Mouse (Mus musculus) hindbrain, embryonic 12.5 days (tissue): Measurements from ENCODE around the gene Syde1. TPM values are rescaled to one million over a fixed set of nuclear protein-coding genes. Genes with fewer than 3 reads are reported as not detected.
"Not testable (repeated sequence)": the region's sequence is repeated elsewhere in the genome, so short reads cannot be mapped to it uniquely, and the experiment has no call there.

Experiments
- ATAC-seq: fragments of 200-750 bp; cut with Nextera tagmentation; 2 replicates; pipeline ENCODE4 v1.8.0; 2017; ENCODE audit warnings: moderate TSS enrichment; ENCODE audit not compliant: low FRiP score
- H3K27ac ChIP-seq: fragments of 300-500 bp; sonication (generic); 2 replicates; pipeline ENCODE4 v1.5.1; 2016; ENCODE audit warnings: mild to moderate bottlenecking
- H3K27me3 ChIP-seq: fragments of 300-500 bp; sonication (generic); 2 replicates; pipeline ENCODE4 v1.6.1; 2016; ENCODE audit warnings: mild to moderate bottlenecking
- H3K36me3 ChIP-seq: fragments of 300-500 bp; sonication (generic); 2 replicates; pipeline ENCODE4 v1.6.1; 2016; ENCODE audit warnings: mild to moderate bottlenecking
- H3K4me1 ChIP-seq: fragments of 300-500 bp; sonication (generic); 2 replicates; pipeline ENCODE4 v1.6.1; 2016
- H3K4me2 ChIP-seq: fragments of 300-500 bp; sonication (generic); replicated peaks from 2 replicates; pipeline ENCODE4 v1.6.1; 2016; ENCODE audit warnings: mild to moderate bottlenecking
- H3K4me3 ChIP-seq: fragments of 300-500 bp; sonication (generic); 2 replicates; pipeline ENCODE4 v1.5.1; 2016; ENCODE audit warnings: mild to moderate bottlenecking
- H3K9ac ChIP-seq: fragments of 300-500 bp; sonication (generic); 2 replicates; pipeline ENCODE4 v1.6.1; 2016; ENCODE audit warnings: mild to moderate bottlenecking, moderate library complexity
- H3K9me3 ChIP-seq: fragments of 300-500 bp; sonication (generic); replicated peaks from 2 replicates; pipeline ENCODE4 v1.6.1; 2016; ENCODE audit warnings: mild to moderate bottlenecking
- WGBS: fragments of 180-500 bp; shearing (Covaris S2); methylation state at CpG from one replicate; pipeline ENCODE4 v1.1.7; 2016; 5-methylcytosine and 5-hydroxymethylcytosine counted together
- polyA plus RNA-seq: library from polyadenylated mRNA; unstranded; fragments of >200 nt; fragmentation: Nextera tagmentation; extraction: Ambion mirVana; gene quantifications from 2 replicates; pipeline ENCODE4 v1.2.1, GENCODE M21; 2016

Syde1 gene
- 9.2 and 10.8 TPM in 2 replicates for polyA plus RNA-seq

GRCm38 (mm10) chr10:78591406-78592328, at the start of gene Syde1:
Syde1 (minus strand) TSS chr10:78591964.
- peak within 1 kb of the TSS; percentile 54 for H3K4me3 ChIP-seq
- peaks cover 17% of the 10 kb centered on the region for H3K36me3 ChIP-seq
- H3K27ac ChIP-seq, result peak within 1 kb of the TSS; percentile 57; the same call in 1 of the 2 replicates
- H3K9ac ChIP-seq, result peak within 1 kb of the TSS; percentile 74
- H3K9me3 ChIP-seq, result no peaks in the 10 kb centered on the region
- peak within 1 kb of the TSS; percentile 86 for H3K4me2 ChIP-seq
- peak; percentile 67 for ATAC-seq
- 4% methylated on average over 50 of the region's 54 CpGs for WGBS
- H3K4me1 ChIP-seq, result peaks cover 10% of the 10 kb centered on the region
- no peaks in the 10 kb centered on the region for H3K27me3 ChIP-seq

- no peak overlapping the region for H3K27ac ChIP-seq
- H3K9me3 ChIP-seq, result no peaks in the 10 kb centered on the region
- H3K4me2 ChIP-seq, result no peak overlapping the region
- H3K36me3 ChIP-seq, result no peaks in the 10 kb centered on the region
- 21% methylated on average over 6 of the region's 6 CpGs for WGBS
- no peak overlapping the region for H3K4me3 ChIP-seq
- no peak overlapping the region for H3K9ac ChIP-seq
- H3K4me1 ChIP-seq, result no peaks in the 10 kb centered on the region
- no peaks in the 10 kb centered on the region for H3K27me3 ChIP-seq
- 0 out of 2 replicates have a peak, but pooled peaks have one; percentile 52 for ATAC-seq
Measured at GRCm38 (mm10) chr10:78632311-78632710, 40.5 kb upstream of the Syde1 start.

- Histone ChIP-seq H3K9ac (no peak overlapping the region), H3K27me3 (no peaks in the 10 kb centered on the region), H3K4me1 (no peaks in the 10 kb centered on the region), H3K4me2 (no peak overlapping the region), H3K9me3 (no peaks in the 10 kb centered on the region), H3K4me3 (no peak overlapping the region), H3K36me3 (no peaks in the 10 kb centered on the region), H3K27ac (no peak overlapping the region)
- 79% methylated on average over 4 of the region's 4 CpGs for WGBS
- no peak for ATAC-seq
Measured at GRCm38 (mm10) chr10:78630194-78630593, 38.4 kb upstream of the Syde1 start.

- H3K9ac ChIP-seq, H3K36me3 ChIP-seq, ATAC-seq, H3K27me3 ChIP-seq, H3K9me3 ChIP-seq, H3K4me1 ChIP-seq, H3K4me3 ChIP-seq, H3K27ac ChIP-seq, H3K4me2 ChIP-seq: not testable (repeated sequence)
- WGBS, result 81% methylated on average over 3 of the region's 3 CpGs
Measured at GRCm38 (mm10) chr10:78623143-78623542, 31.4 kb upstream of the Syde1 start.

- 88% methylated on average over 1 of the region's 1 CpGs for WGBS
- Histone ChIP-seq H3K9me3 (no peaks in the 10 kb centered on the region), H3K9ac (no peak within 1 kb of the TSS), H3K27me3 (no peaks in the 10 kb centered on the region), H3K4me3 (no peak within 1 kb of the TSS), H3K27ac (no peak within 1 kb of the TSS), H3K4me1 (no peaks in the 10 kb centered on the region), H3K4me2 (no peak within 1 kb of the TSS), H3K36me3 (no peaks in the 10 kb centered on the region)
- ATAC-seq, result no peak
Measured at GRCm38 (mm10) chr10:78617974-78618373, 26.2 kb upstream of the Syde1 start, which contains the start of gene Olfr1357. Olfr1357 (minus strand) TSS chr10:78618074.

- Histone ChIP-seq H3K4me1 (no peaks in the 10 kb centered on the region), H3K36me3 (no peaks in the 10 kb centered on the region), H3K9me3 (no peaks in the 10 kb centered on the region), H3K4me2 (no peak overlapping the region), H3K27me3 (0 out of 2 replicates have a peak, but pooled peaks cover 3% of the 10 kb centered on the region), H3K27ac (no peak overlapping the region), H3K4me3 (no peak overlapping the region), H3K9ac (no peak overlapping the region)
- WGBS, result 81% methylated on average over 3 of the region's 3 CpGs
- ATAC-seq, result no peak
Measured at GRCm38 (mm10) chr10:78607602-78608001, 15.8 kb upstream of the Syde1 start.

GRCm38 (mm10) chr10:78605080-78605479, 13.3 kb upstream of the Syde1 start:
- H3K4me3 ChIP-seq, result no peak overlapping the region
- H3K36me3 ChIP-seq, result no peaks in the 10 kb centered on the region
- H3K9me3 ChIP-seq, result no peaks in the 10 kb centered on the region
- 0 out of 2 replicates have a peak, but pooled peaks cover 3% of the 10 kb centered on the region for H3K27me3 ChIP-seq
- no peaks in the 10 kb centered on the region for H3K4me1 ChIP-seq
- no peak overlapping the region for H3K4me2 ChIP-seq
- no peak for ATAC-seq
- no peak overlapping the region for H3K27ac ChIP-seq
- no peak overlapping the region for H3K9ac ChIP-seq
- WGBS, result 39% methylated on average over 3 of the region's 3 CpGs

- no peaks in the 10 kb centered on the region for H3K9me3 ChIP-seq
- WGBS, result 88% methylated on average over 5 of the region's 5 CpGs
Measured at GRCm38 (mm10) chr10:78599865-78600264, 8.1 kb upstream of the Syde1 start.

GRCm38 (mm10) chr10:78594566-78594965, 2.8 kb upstream of the Syde1 start:
- Histone ChIP-seq H3K9me3 (no peaks in the 10 kb centered on the region), H3K36me3 (no peaks in the 10 kb centered on the region), H3K27ac (no peak overlapping the region), H3K9ac (no peak overlapping the region), H3K27me3 (no peaks in the 10 kb centered on the region), H3K4me3 (no peak overlapping the region), H3K4me1 (peaks cover 10% of the 10 kb centered on the region), H3K4me2 (no peak overlapping the region)
- ATAC-seq, result no peak

More at GRCm38 (mm10) chr10:78599865-78600264, 8.1 kb upstream of the Syde1 start:
- Histone ChIP-seq H3K4me1 (no peaks in the 10 kb centered on the region), H3K27ac (no peak overlapping the region), H3K36me3 (no peaks in the 10 kb centered on the region), H3K27me3 (no peaks in the 10 kb centered on the region), H3K4me3 (no peak overlapping the region), H3K9ac (no peak overlapping the region), H3K4me2 (no peak overlapping the region)
- ATAC-seq, result no peak

- Histone ChIP-seq H3K4me3 (no peak overlapping the region), H3K9ac (no peak overlapping the region), H3K27me3 (no peaks in the 10 kb centered on the region), H3K4me2 (no peak overlapping the region), H3K27ac (no peak overlapping the region), H3K4me1 (peaks cover 10% of the 10 kb centered on the region), H3K36me3 (0 out of 2 replicates have a peak, but pooled peaks cover 4% of the 10 kb centered on the region), H3K9me3 (no peaks in the 10 kb centered on the region)
- WGBS, result 81% methylated on average over 6 of the region's 6 CpGs
- no peak for ATAC-seq
Measured at GRCm38 (mm10) chr10:78594157-78594556, 2.4 kb upstream of the Syde1 start.

GRCm38 (mm10) chr10:78593736-78594135, 2.0 kb upstream of the Syde1 start:
- Histone ChIP-seq H3K9me3 (no peaks in the 10 kb centered on the region), H3K27me3 (no peaks in the 10 kb centered on the region), H3K4me1 (peaks cover 10% of the 10 kb centered on the region), H3K4me2 (no peak overlapping the region), H3K27ac (no peak overlapping the region), H3K9ac (no peak overlapping the region), H3K4me3 (no peak overlapping the region), H3K36me3 (peaks cover 8% of the 10 kb centered on the region; the same call in 1 of the 2 replicates)
- WGBS, result 94% methylated on average over 5 of the region's 5 CpGs
- no peak for ATAC-seq

- 90% methylated on average over 4 of the region's 4 CpGs for WGBS
- Histone ChIP-seq H3K4me1 (peaks cover 10% of the 10 kb centered on the region), H3K27ac (no peak overlapping the region), H3K9me3 (no peaks in the 10 kb centered on the region), H3K4me3 (no peak overlapping the region), H3K4me2 (no peak overlapping the region), H3K36me3 (peaks cover 11% of the 10 kb centered on the region; the same call in 1 of the 2 replicates), H3K9ac (no peak overlapping the region), H3K27me3 (no peaks in the 10 kb centered on the region)
- ATAC-seq, result no peak
Measured at GRCm38 (mm10) chr10:78592856-78593379, 1.2 kb upstream of the Syde1 start.
